Mouse (Mus musculus) lung, adult 2 months (tissue): ENCODE data around the gene Shisa6.

ENCODE experiments used
- CTCF ChIP-seq: fragments of 200-500 bp; IDR thresholded peaks from 2 replicates; pipeline ENCODE4 v1.5.1; 2011; ENCODE audit warnings: mild to moderate bottlenecking, low read length, control low read depth; ENCODE audit not compliant: insufficient read depth
- POLR2A ChIP-seq: fragments of 200-500 bp; IDR thresholded peaks from 2 replicates; pipeline ENCODE4 v1.6.1; 2011; ENCODE audit warnings: low read depth, mild to moderate bottlenecking, control low read depth, low read length, borderline replicate concordance; ENCODE audit errors: extremely low read depth

DNA sequence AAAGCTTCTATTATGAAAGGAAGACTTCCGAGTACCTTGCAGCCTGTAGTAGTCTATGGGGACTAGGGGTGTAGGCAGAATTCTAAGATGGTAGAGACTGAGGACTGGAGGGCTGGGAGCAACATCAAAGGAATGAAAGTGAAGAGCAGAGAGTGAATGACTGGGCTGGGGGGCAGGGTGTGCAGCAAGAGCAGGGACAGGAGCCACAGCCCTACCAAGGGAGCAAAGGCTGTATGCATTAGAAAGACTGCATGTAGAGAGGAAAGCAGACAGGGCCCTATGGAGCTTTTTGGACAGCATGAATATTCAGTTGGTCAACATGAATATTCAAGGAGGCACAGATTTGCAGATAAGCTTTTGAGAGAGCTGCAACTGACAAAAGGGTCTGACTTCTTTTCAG is 221.4 kb downstream of the Shisa6 start:
- no peak for TF ChIP-seq CTCF
- TF ChIP-seq POLR2A, result no peak
